8 mouse cellular contexts compared by ENCODE assay signal in the genomic region with DNA sequence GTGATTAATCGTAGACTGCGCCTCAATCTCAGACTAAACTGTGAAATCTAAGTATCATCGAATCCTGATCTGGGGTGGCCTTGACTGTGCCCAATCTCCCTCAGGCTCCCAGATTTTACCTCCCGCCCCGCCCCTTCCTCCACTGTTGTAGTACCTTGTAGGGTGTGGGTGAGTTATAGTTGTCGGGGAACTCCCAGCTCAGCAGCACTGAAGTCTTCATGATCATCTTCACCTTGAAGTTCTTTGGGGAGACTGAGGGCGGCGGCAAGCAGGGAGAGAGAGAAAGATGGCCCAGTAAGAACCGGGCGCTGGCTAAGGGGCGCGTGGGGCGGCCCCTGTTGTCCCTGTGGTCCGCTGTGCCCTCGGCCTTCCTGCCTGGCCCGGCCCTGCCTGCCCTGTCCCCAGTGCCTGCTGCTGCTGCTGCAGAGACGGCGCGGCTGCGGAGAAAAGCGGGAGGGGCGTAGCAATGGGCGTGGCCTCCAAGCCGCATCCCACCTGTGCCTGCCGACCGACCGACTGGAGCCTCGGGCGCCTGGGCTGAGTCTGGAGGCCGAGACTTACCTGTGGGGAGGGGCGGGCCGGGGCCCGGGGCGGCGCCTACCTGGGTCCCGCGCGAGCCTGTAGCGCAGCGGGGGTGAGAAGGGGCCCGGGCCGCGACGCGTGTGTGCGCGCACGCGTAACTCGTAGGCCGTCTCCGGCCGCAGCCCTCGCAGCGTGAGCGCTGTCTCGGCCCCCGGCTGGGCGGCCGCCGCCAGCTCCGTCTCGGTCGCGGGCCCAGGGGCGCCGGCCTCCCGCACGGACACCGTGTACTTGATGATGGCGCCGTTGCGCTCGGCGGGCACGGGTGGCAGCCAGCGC. TPM values are rescaled to one million over a fixed set of nuclear protein-coding genes. Genes with fewer than 3 reads are reported as not detected.
DNase-seq lines count a peak whose midpoint lies in the region; ATAC-seq lines count a peak whose summit lies in the region.

No protein-coding gene starts in this region.

- H3K27ac ChIP-seq in embryonic facial prominence, embryonic 12.5 days: peak overlapping the region; percentile 80
- no peak overlapping the region for H3K27ac ChIP-seq in hindbrain, embryonic 15.5 days (replicated peaks)
- H3K27ac ChIP-seq in liver, embryonic 11.5 days (ENCODE audit: low read depth, low read length): no peak overlapping the region

- 9% methylated on average over 67 of the region's 77 CpGs for WGBS in embryonic facial prominence, embryonic 12.5 days
- WGBS in hindbrain, embryonic 15.5 days: 18% methylated on average over 65 of the region's 77 CpGs
- WGBS in liver, embryonic 11.5 days: 10% methylated on average over 72 of the region's 77 CpGs

- peak; percentile 54 to 56 for DNase-seq in B cell, adult 2 months
- DNase-seq in WW6 (ENCODE audit: low read depth, low spot score): peak; percentile 67
- peak; percentile 67 for DNase-seq in liver, embryonic 11.5 days (ENCODE audit: low spot score)
- DNase-seq in neural tube, embryonic 10.5 days (ENCODE audit: extremely low spot score, low spot score): peak; percentile 71
- DNase-seq in thymus, postnatal 25 days: peak; percentile 79
- DNase-seq in frontal cortex, postnatal 25 days (ENCODE audit: low spot score in 2 of 2): no peak

- peak overlapping the region; percentile 87 for H3K4me2 ChIP-seq in embryonic facial prominence, embryonic 12.5 days (replicated peaks)
- H3K4me2 ChIP-seq in hindbrain, embryonic 15.5 days: peak overlapping the region; percentile 52
- peak overlapping the region; percentile 85 for H3K4me2 ChIP-seq in liver, embryonic 11.5 days

- peak overlapping the region; percentile 68 for H3K9ac ChIP-seq in embryonic facial prominence, embryonic 12.5 days
- H3K9ac ChIP-seq in hindbrain, embryonic 15.5 days: no peak overlapping the region
- H3K9ac ChIP-seq in liver, embryonic 11.5 days (ENCODE audit: low read depth, low read length): peak overlapping the region; percentile 63

- no peaks in the 10 kb centered on the region for H3K27me3 ChIP-seq in embryonic facial prominence, embryonic 12.5 days
- H3K27me3 ChIP-seq in hindbrain, embryonic 15.5 days: no peaks in the 10 kb centered on the region
- H3K27me3 ChIP-seq in liver, embryonic 11.5 days (replicated peaks; ENCODE audit: control insufficient read depth, insufficient read depth, low read length): peaks cover 42% of the 10 kb centered on the region

- H3K4me3 ChIP-seq in embryonic facial prominence, embryonic 12.5 days: peak overlapping the region; percentile 46
- H3K4me3 ChIP-seq in hindbrain, embryonic 15.5 days: peak overlapping the region; percentile 26
- peak overlapping the region; percentile 58 for H3K4me3 ChIP-seq in liver, embryonic 11.5 days (ENCODE audit: low read depth, low read length)

- peaks cover 18% of the 10 kb centered on the region; the same call in 1 of the 2 replicates for H3K4me1 ChIP-seq in embryonic facial prominence, embryonic 12.5 days
- H3K4me1 ChIP-seq in hindbrain, embryonic 15.5 days (replicated peaks): peaks cover 11% of the 10 kb centered on the region
- H3K4me1 ChIP-seq in liver, embryonic 11.5 days (replicated peaks; ENCODE audit: control insufficient read depth, insufficient read depth, low read length): peaks cover 12% of the 10 kb centered on the region; the same call in 1 of the 2 replicates

- no peaks in the 10 kb centered on the region for H3K9me3 ChIP-seq in embryonic facial prominence, embryonic 12.5 days
- H3K9me3 ChIP-seq in hindbrain, embryonic 15.5 days: no peaks in the 10 kb centered on the region
- no peaks in the 10 kb centered on the region for H3K9me3 ChIP-seq in liver, embryonic 11.5 days (ENCODE audit: control insufficient read depth, low read length)

- peaks cover 72% of the 10 kb centered on the region for H3K36me3 ChIP-seq in embryonic facial prominence, embryonic 12.5 days
- peaks cover 77% of the 10 kb centered on the region for H3K36me3 ChIP-seq in hindbrain, embryonic 15.5 days
- peaks cover 17% of the 10 kb centered on the region for H3K36me3 ChIP-seq in liver, embryonic 11.5 days (ENCODE audit: control insufficient read depth, insufficient read depth, low read length)

- peak; percentile 66 for ATAC-seq in embryonic facial prominence, embryonic 12.5 days (ENCODE audit: insufficient number of reproducible peaks, insufficient read depth, low FRiP score, low TSS enrichment)
- peak; percentile 49 for ATAC-seq in hindbrain, embryonic 15.5 days (ENCODE audit: low FRiP score, low read depth)
- ATAC-seq in liver, embryonic 11.5 days (replicated peaks; ENCODE audit: low FRiP score): peak; percentile 53

RNA-seq across cellular contexts. Expression of gene Ptprs, which starts 51.3 kb away (rescaled TPM):
- polyA plus RNA-seq in embryonic facial prominence, embryonic 12.5 days (2016; fragmentation: Nextera tagmentation; extraction: Ambion mirVana): 158 and 167 TPM in 2 replicates
- 277 and 302 TPM in 2 replicates for polyA plus RNA-seq in hindbrain, embryonic 15.5 days (2015; fragmentation: Nextera tagmentation; extraction: Ambion mirVana)
- polyA plus RNA-seq in liver, embryonic 11.5 days (2014; fragmentation: Nextera tagmentation; extraction: Ambion mirVana): 33.4 and 39.8 TPM in 2 replicates

Comparison
In these comparisons a context has a peak if more than half of its experiments do, and no peak if none do; other contexts are left out.
1. DNase-seq: peak in B cell, adult 2 months (2 of 2), WW6 (single experiment), liver, embryonic 11.5 days (single experiment), neural tube, embryonic 10.5 days (single experiment) and thymus, postnatal 25 days (single experiment); none in frontal cortex, postnatal 25 days (0 of 2).
2. Peak in every context shown above with its lines, with median percentiles within 50 percentile points of each other: ATAC-seq, H3K4me2 ChIP-seq and H3K4me3 ChIP-seq.